Mouse (Mus musculus): ENCODE data around the gene Olfr938. TPM values are rescaled to one million over a fixed set of nuclear protein-coding genes. Genes with fewer than 3 reads are reported as not detected.

Gene Olfr938
- total and polyA plus RNA-seq, 3 experiments, result not detected

DNA sequence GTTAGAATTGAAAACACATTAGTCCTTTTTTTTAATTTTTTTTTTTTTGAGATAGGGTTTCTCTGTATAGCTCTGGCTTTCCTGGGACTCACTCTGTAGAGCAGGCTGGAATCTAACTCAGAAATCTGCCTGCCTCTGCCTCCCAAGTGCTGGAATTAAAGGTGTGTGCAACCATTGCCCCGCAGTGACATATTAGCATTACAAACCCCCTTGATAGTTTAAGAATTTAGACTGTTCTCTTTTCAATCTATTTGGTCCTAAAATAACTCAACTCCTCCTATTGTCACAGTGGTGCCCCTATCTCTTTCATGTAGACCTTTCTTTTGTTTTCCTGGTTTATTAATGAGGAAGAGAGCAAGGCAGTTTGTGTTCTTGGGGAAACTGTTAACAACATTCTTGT lies 48.6 kb upstream of the Olfr938 start:
- Histone ChIP-seq H3K4me1 (ENCODE audit: control insufficient read depth in 1 of 2, insufficient read depth in 2 of 2) (no peaks in the 10 kb centered on the region), H3K9ac (ENCODE audit: insufficient read depth, low read depth) (no peak overlapping the region), H3K27me3 (replicated peaks) (no peaks in the 10 kb centered on the region), H3K79me2 (replicated peaks; ENCODE audit: control insufficient read depth, extremely low read depth, insufficient read depth, poor library complexity, severe bottlenecking) (no peaks in the 10 kb centered on the region), H3K4me2 (ENCODE audit: insufficient read depth, low read depth, poor library complexity, severe bottlenecking) (no peak overlapping the region), H3K36me3 (replicated peaks in 1 of 2; ENCODE audit: control insufficient read depth in 1 of 2, insufficient read depth in 1 of 2, low read length in 1 of 2) (no peaks in the 10 kb centered on the region), H3K27ac (ENCODE audit: insufficient read depth, low read depth) (no peak overlapping the region), H3K4me3 (replicated peaks in 1 of 3; ENCODE audit: low read depth in 2 of 3, low read length in 2 of 3, poor library complexity in 1 of 3) (no peak overlapping the region), H3K9me3 (replicated peaks; ENCODE audit: low read length) (no peaks in the 10 kb centered on the region)
- in situ Hi-C loops (cut with MboI; ENCODE audit: low pct_ligation_motif_present, low pct_unique_long_range_greater_than_20kb, low sequenced_read_pairs), result no loop called here
- TF ChIP-seq ZC3H11A (IDR thresholded peaks at IDR 0.05; ENCODE audit: low read depth, low read length), result no peak
- no peak for TF ChIP-seq CHD1 (IDR thresholded peaks at IDR 0.05; ENCODE audit: low read depth, low read length)
- no peak for TF ChIP-seq SIN3A (IDR thresholded peaks at IDR 0.05; ENCODE audit: low read length)
- no peak for TF ChIP-seq USF2 (conservative IDR thresholded peaks at IDR 0.05; ENCODE audit: low read depth, low read length)
- no peak for TF ChIP-seq NELFE (IDR thresholded peaks at IDR 0.05; ENCODE audit: low read depth, low read length)
- TF ChIP-seq PAX5 (IDR thresholded peaks at IDR 0.05; ENCODE audit: low read length), result no peak
- TF ChIP-seq E2F4 (IDR thresholded peaks at IDR 0.05; ENCODE audit: insufficient replicate concordance, low read depth, low read length), result no peak
- TF ChIP-seq MAX (IDR thresholded peaks at IDR 0.05; ENCODE audit: low read length), result no peak
- TF ChIP-seq ELF1 (IDR thresholded peaks at IDR 0.05; ENCODE audit: low read depth, low read length), result no peak
- no peak for TF ChIP-seq MXI1 (IDR thresholded peaks at IDR 0.05; ENCODE audit: low read depth, low read length)
- TF ChIP-seq EP300 (IDR thresholded peaks at IDR 0.05; ENCODE audit: low read length), result no peak
- TF ChIP-seq KAT2A (IDR thresholded peaks at IDR 0.05; ENCODE audit: insufficient replicate concordance, low read length), result no peak
- no peak for TF ChIP-seq ETS1 (conservative IDR thresholded peaks at IDR 0.05; ENCODE audit: low read depth, low read length)
- no peak for TF ChIP-seq IRF4 (IDR thresholded peaks at IDR 0.05; ENCODE audit: low read depth, low read length)
- DNase-seq (ENCODE audit: extremely low read depth), result no peak
- dilution Hi-C loops (cut with MboI; ENCODE audit: extremely low pct_ligation_motif_present, extremely low pct_unique_long_range_greater_than_20kb, low sequenced_read_pairs), result no loop called here

DNA sequence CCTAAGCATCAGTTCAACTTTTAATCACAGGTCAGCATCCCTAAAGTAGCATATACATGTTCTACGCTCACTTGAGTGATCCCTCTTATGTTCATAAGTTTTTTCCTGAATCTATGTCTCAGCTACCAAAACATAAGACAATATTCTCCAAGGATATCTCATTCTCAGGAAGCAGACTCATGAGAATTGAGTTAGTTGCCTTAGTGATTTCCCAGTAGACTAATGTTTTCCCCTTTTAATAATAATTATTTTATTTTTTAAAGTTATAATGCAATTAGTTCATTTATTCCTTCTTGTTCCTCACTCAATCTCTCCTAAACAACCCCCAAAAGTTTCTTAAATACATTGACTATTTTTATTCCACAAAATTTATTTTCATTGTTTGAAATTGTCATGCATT lies 13.8 kb downstream of the Olfr938 start, which contains the start of gene Olfr937:
Olfr937 (minus strand) TSS at position 101 of the 400 bp plus-strand sequence.
- Histone ChIP-seq H3K27ac (ENCODE audit: insufficient read depth, low read depth) (no peak within 1 kb of the TSS), H3K79me2 (replicated peaks; ENCODE audit: control insufficient read depth, extremely low read depth, insufficient read depth, poor library complexity, severe bottlenecking) (no peaks in the 10 kb centered on the region), H3K4me3 (replicated peaks in 1 of 3; ENCODE audit: low read depth in 2 of 3, low read length in 2 of 3, poor library complexity in 1 of 3) (no peak within 1 kb of the TSS), H3K4me1 (ENCODE audit: control insufficient read depth in 1 of 2, insufficient read depth in 2 of 2) (no peaks in the 10 kb centered on the region), H3K9me3 (replicated peaks; ENCODE audit: low read length) (no peaks in the 10 kb centered on the region), H3K9ac (ENCODE audit: insufficient read depth, low read depth) (no peak within 1 kb of the TSS), H3K36me3 (replicated peaks in 1 of 2; ENCODE audit: control insufficient read depth in 1 of 2, insufficient read depth in 1 of 2, low read length in 1 of 2) (no peaks in the 10 kb centered on the region), H3K27me3 (replicated peaks) (no peaks in the 10 kb centered on the region), H3K4me2 (ENCODE audit: insufficient read depth, low read depth, poor library complexity, severe bottlenecking) (no peak within 1 kb of the TSS)
- dilution Hi-C loops (cut with MboI; ENCODE audit: extremely low pct_ligation_motif_present, extremely low pct_unique_long_range_greater_than_20kb, low sequenced_read_pairs), result no loop called here
- TF ChIP-seq TCF12 (IDR thresholded peaks at IDR 0.05; ENCODE audit: low read depth, low read length) (no peak), RCOR1 (conservative IDR thresholded peaks at IDR 0.05; ENCODE audit: low read depth, low read length) (no peak)
- no peak for DNase-seq (ENCODE audit: extremely low read depth)
- in situ Hi-C loops (cut with MboI; ENCODE audit: low pct_ligation_motif_present, low pct_unique_long_range_greater_than_20kb, low sequenced_read_pairs), result no loop called here

Other genes with a start within 250 kb of the Olfr938 start
- gene Olfr924, start 234.4 kb downstream of the Olfr938 start, total RNA-seq (2012; rRNA removed), result not detected in 2 replicates
- not detected in 2 replicates for gene Olfr924, start 234.4 kb downstream of the Olfr938 start, total RNA-seq (2014; rRNA removed)
- not detected in 2 replicates for gene Olfr924, start 234.4 kb downstream of the Olfr938 start, polyA plus RNA-seq (2012; ENCODE audit: insufficient read length, low read depth)
- not detected in 2 replicates for gene Olfr26, start 223.8 kb downstream of the Olfr938 start, total RNA-seq (2012; rRNA removed)
- not detected in 2 replicates for gene Olfr26, start 223.8 kb downstream of the Olfr938 start, total RNA-seq (2014; rRNA removed)
- not detected in 2 replicates for gene Olfr26, start 223.8 kb downstream of the Olfr938 start, polyA plus RNA-seq (2012; ENCODE audit: insufficient read length, low read depth)
- not detected in 2 replicates for gene Olfr926, start 201.8 kb downstream of the Olfr938 start, total RNA-seq (2012; rRNA removed)
- not detected in 2 replicates for gene Olfr926, start 201.8 kb downstream of the Olfr938 start, total RNA-seq (2014; rRNA removed)
- not detected in 2 replicates for gene Olfr926, start 201.8 kb downstream of the Olfr938 start, polyA plus RNA-seq (2012; ENCODE audit: insufficient read length, low read depth)
- not detected in 2 replicates for gene Olfr930, start 149.1 kb downstream of the Olfr938 start, total RNA-seq (2012; rRNA removed)
- not detected in 2 replicates for gene Olfr930, start 149.1 kb downstream of the Olfr938 start, total RNA-seq (2014; rRNA removed)
- gene Olfr930, start 149.1 kb downstream of the Olfr938 start, polyA plus RNA-seq (2012; ENCODE audit: insufficient read length, low read depth), result not detected in 2 replicates
- not detected in 2 replicates for gene Olfr933, start 106.6 kb downstream of the Olfr938 start, total RNA-seq (2012; rRNA removed)
- not detected in 2 replicates for gene Olfr933, start 106.6 kb downstream of the Olfr938 start, total RNA-seq (2014; rRNA removed)
- gene Olfr933, start 106.6 kb downstream of the Olfr938 start, polyA plus RNA-seq (2012; ENCODE audit: insufficient read length, low read depth), result not detected in 2 replicates
- not detected in 2 replicates for gene Olfr934, start 90.6 kb downstream of the Olfr938 start, total RNA-seq (2012; rRNA removed)
- not detected in 2 replicates for gene Olfr934, start 90.6 kb downstream of the Olfr938 start, total RNA-seq (2014; rRNA removed)
- gene Olfr934, start 90.6 kb downstream of the Olfr938 start, polyA plus RNA-seq (2012; ENCODE audit: insufficient read length, low read depth), result not detected in 2 replicates
- not detected in 2 replicates for gene Olfr935, start 79.2 kb downstream of the Olfr938 start, total RNA-seq (2012; rRNA removed)
- not detected in 2 replicates for gene Olfr935, start 79.2 kb downstream of the Olfr938 start, total RNA-seq (2014; rRNA removed)
- gene Olfr935, start 79.2 kb downstream of the Olfr938 start, polyA plus RNA-seq (2012; ENCODE audit: insufficient read length, low read depth), result not detected in 2 replicates
- not detected in 2 replicates for gene Olfr146, start 55.5 kb downstream of the Olfr938 start, total RNA-seq (2012; rRNA removed)
- not detected in 2 replicates for gene Olfr146, start 55.5 kb downstream of the Olfr938 start, total RNA-seq (2014; rRNA removed)
- gene Olfr146, start 55.5 kb downstream of the Olfr938 start, polyA plus RNA-seq (2012; ENCODE audit: insufficient read length, low read depth), result not detected in 2 replicates
- not detected in 2 replicates for gene Olfr937, start 13.9 kb downstream of the Olfr938 start, total RNA-seq (2012; rRNA removed)
- not detected in 2 replicates for gene Olfr937, start 13.9 kb downstream of the Olfr938 start, total RNA-seq (2014; rRNA removed)
- not detected in 2 replicates for gene Olfr937, start 13.9 kb downstream of the Olfr938 start, polyA plus RNA-seq (2012; ENCODE audit: insufficient read length, low read depth)
- not detected in 2 replicates for gene Olfr27, start 49.2 kb upstream of the Olfr938 start, total RNA-seq (2012; rRNA removed)
- not detected in 2 replicates for gene Olfr27, start 49.2 kb upstream of the Olfr938 start, total RNA-seq (2014; rRNA removed)
- gene Olfr27, start 49.2 kb upstream of the Olfr938 start, polyA plus RNA-seq (2012; ENCODE audit: insufficient read length, low read depth), result not detected in 2 replicates
- gene Olfr943, start 87.4 kb upstream of the Olfr938 start, total RNA-seq (2012; rRNA removed), result not detected in 2 replicates
- not detected in 2 replicates for gene Olfr943, start 87.4 kb upstream of the Olfr938 start, total RNA-seq (2014; rRNA removed)
- not detected in 2 replicates for gene Olfr943, start 87.4 kb upstream of the Olfr938 start, polyA plus RNA-seq (2012; ENCODE audit: insufficient read length, low read depth)
- not detected in 2 replicates for gene Olfr944, start 123.0 kb upstream of the Olfr938 start, total RNA-seq (2012; rRNA removed)
- not detected in 2 replicates for gene Olfr944, start 123.0 kb upstream of the Olfr938 start, total RNA-seq (2014; rRNA removed)
- gene Olfr944, start 123.0 kb upstream of the Olfr938 start, polyA plus RNA-seq (2012; ENCODE audit: insufficient read length, low read depth), result not detected in 2 replicates
- gene Olfr1537, start 171.1 kb upstream of the Olfr938 start, total RNA-seq (2012; rRNA removed), result not detected in 2 replicates
- not detected in 2 replicates for gene Olfr1537, start 171.1 kb upstream of the Olfr938 start, total RNA-seq (2014; rRNA removed)
- not detected in 2 replicates for gene Olfr1537, start 171.1 kb upstream of the Olfr938 start, polyA plus RNA-seq (2012; ENCODE audit: insufficient read length, low read depth)
- not detected in 2 replicates for gene Olfr945, start 197.9 kb upstream of the Olfr938 start, total RNA-seq (2012; rRNA removed)
- gene Olfr945, start 197.9 kb upstream of the Olfr938 start, total RNA-seq (2014; rRNA removed), result not detected in 2 replicates
- gene Olfr945, start 197.9 kb upstream of the Olfr938 start, polyA plus RNA-seq (2012; ENCODE audit: insufficient read length, low read depth), result not detected in 2 replicates
- gene Olfr948, start 247.2 kb upstream of the Olfr938 start, total RNA-seq (2012; rRNA removed), result not detected in 2 replicates
- gene Olfr948, start 247.2 kb upstream of the Olfr938 start, total RNA-seq (2014; rRNA removed), result not detected in 2 replicates
- not detected in 2 replicates for gene Olfr948, start 247.2 kb upstream of the Olfr938 start, polyA plus RNA-seq (2012; ENCODE audit: insufficient read length, low read depth)

Measured in CH12.LX (cell line).